Mouse (Mus musculus) CD4-positive helper T cell, adult 2 months (primary cell): ENCODE data around the gene Ina.

ENCODE experiments used
- DNase-seq: peaks from one replicate; pipeline ENCODE4 v3.0.0-alpha.2; 2012; ENCODE audit warnings: low read depth, missing footprints, low spot score

The Ina gene

GRCm38 (mm10) chr19:47050271-47051032 lies 36.0 kb downstream of the Ina start, which contains the start of gene Pcgf6:
Gene Pcgf6, minus strand, starts transcription at chr19:47050906.
- DNase-seq = peak; percentile 92

GRCm38 (mm10) chr19:47052927-47053326 lies 38.4 kb downstream of the Ina start:
- no peak for DNase-seq

- DNase-seq = no peak
These were observed 39.0 kb downstream of the Ina start for GRCm38 (mm10) chr19:47053471-47053870.

DNA sequence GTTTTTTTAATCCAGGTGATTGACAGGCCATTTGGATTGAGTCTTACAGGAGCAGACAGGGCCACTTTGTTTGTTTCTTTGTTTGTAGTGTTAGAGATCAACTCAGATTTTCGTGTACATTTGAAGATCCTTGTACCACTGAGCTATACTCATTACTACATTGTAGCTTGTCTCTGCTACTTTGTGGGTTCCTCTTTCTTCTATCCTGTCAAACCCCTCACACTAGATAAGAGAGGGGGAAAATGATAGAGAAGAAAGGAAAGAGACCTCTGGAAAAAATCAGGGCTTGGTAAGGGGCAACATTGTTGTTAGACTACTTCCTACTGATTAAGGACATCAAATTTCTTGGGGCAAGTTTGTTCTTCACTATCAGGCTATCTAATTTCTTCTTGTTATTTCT lies 43.2 kb downstream of the Ina start:
- DNase-seq = no peak

- no peak for DNase-seq
These were observed 51.4 kb downstream of the Ina start for GRCm38 (mm10) chr19:47065860-47066259.

GRCm38 (mm10) chr19:47067096-47067882 lies 52.8 kb downstream of the Ina start, which contains the start of gene Taf5:
Gene Taf5, plus strand, starts transcription at chr19:47067746.
- DNase-seq = peak; percentile 98

DNA sequence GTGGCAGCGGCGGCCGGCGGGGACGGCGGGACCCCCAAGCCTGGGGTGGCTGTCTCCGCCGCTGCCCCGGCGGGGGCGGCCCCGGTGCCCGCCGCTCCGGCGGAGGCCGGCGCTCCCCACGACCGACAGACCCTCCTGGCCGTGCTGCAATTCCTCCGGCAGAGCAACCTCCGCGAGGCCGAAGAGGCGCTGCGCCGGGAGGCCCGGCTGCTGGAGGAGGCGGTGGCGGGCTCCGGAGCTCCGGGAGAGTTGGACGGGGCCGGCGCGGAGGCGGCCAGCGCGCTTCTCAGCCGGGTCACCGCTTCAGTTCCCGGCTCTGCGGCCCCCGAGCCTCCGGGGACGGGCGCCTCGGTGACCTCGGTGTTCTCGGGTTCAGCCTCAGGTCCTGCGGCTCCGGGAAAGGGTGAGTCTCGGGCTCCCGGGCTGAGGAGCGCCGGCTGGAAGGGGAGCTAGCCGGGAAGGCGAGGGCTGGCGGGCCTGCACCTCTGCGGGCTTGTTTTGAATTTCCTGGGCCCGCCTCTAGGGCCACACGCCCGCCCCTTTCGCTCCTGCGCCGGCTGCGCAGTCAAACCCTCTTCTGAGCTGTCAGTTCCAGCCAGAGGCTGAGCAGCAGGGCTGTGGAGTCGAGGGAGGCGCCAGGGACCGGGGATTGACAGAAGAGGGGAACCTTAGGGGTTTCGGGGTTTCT lies 53.6 kb downstream of the Ina start:
- DNase-seq = peak; percentile 92
